Mouse (Mus musculus) urinary bladder, adult 2 months (tissue): Measurements from ENCODE around the gene Prex1. TPM values are rescaled to one million over a fixed set of nuclear protein-coding genes. Genes with fewer than 3 reads are reported as not detected.
"Not testable (repeated sequence)": the region's sequence is repeated elsewhere in the genome, so short reads cannot be mapped to it uniquely, and the experiment has no call there.

Experiments
- DNase-seq: peaks from one replicate; pipeline ENCODE4 v3.0.0; 2022; ENCODE audit warnings: low spot score
- polyA plus RNA-seq: library from polyadenylated mRNA; depleted of rRNA; stranded (reverse); fragments of >200 nt; gene quantifications from 2 replicates; pipeline ENCODE4 v1.2.3, GENCODE M21; 2012; rRNA removed

The Prex1 gene
- polyA plus RNA-seq, 1 experiment = 7.5 TPM

GRCm38 (mm10) chr2:166520536-166520935 lies 193.1 kb downstream of the Prex1 start:
- DNase-seq = no peak

GRCm38 (mm10) chr2:166517392-166518174 lies 196.0 kb downstream of the Prex1 start:
- DNase-seq = not testable (repeated sequence)

GRCm38 (mm10) chr2:166516818-166517353 lies 196.7 kb downstream of the Prex1 start:
- DNase-seq = no peak

Other genes starting within 250 kb of the Prex1 start
- 4.6 and 5.1 TPM in 2 replicates for gene Trp53rkb, start 78.7 kb upstream of the Prex1 start, polyA plus RNA-seq
- gene Arfgef2, start 91.8 kb upstream of the Prex1 start, polyA plus RNA-seq = 10.4 and 11.6 TPM in 2 replicates
- gene Cse1l, start 192.2 kb upstream of the Prex1 start, polyA plus RNA-seq = 30.9 and 37.9 TPM in 2 replicates